Mouse (Mus musculus) yolk sac, embryonic 10.5 days (tissue): ENCODE measurements around the gene Pla2g2c.

Source experiments
- DNase-seq: peaks from one replicate; pipeline ENCODE4 v3.0.0-alpha.2; 2017; ENCODE audit warnings: low spot score

The Pla2g2c gene

DNA sequence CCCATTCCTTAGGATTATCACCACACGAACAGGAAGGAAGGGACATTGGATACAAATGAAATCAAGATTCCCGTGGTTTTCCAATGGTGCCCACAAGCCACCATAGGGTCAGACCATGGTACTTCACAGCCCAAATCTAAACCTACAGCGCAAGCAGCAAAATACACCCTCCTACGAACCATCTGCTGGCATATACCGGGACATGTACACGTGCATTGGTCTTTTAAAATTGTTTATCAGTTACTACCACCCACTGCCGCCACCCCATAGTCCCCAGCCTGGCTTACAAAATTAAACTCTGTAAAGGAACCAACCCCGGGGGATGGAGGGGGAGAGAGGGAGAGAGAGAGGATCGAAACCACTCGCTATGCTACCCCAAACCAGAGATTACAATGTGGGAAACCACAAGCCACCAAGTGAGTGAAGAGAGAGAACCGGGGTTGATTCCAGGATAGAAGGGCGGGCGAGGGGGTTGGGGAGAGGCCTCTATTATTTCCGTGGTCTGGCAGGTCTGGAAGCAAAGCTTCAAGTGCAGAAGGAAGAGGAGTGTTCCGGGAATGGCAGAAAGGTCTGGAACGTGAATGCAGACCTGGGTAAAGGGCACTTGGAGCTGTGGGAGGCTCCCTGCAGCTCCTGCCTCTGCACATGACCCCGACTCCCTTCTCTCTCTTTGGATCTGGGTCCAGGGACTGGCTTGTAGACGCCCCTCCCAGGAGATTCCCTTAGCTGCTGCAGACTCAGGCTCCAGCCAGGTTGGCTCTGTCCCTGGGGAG is at the start of gene Pla2g2c:
Pla2g2c (plus strand) TSS at position 439 of the 773 bp plus-strand sequence.
- no peak for DNase-seq

DNA sequence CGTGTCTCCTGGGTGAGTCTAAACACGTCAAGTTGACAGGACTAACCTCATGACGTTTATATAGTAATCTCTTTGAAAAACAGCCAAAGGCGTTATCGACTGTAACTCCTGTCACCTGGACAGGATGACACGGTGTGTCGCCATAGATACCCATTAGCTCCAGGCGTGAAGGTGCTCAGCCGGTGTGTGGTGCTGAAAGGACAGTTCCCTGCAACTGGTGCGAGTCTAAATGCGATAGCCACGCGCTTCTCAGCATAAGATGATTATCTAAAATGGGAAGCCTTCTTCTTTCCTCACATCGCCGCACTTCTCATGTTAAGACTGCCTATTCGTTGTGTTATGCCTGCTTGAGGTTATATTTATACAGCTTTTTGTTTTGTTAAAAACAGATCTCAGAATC is 48.1 kb upstream of the Pla2g2c start:
- peak; percentile 34 for DNase-seq

DNA sequence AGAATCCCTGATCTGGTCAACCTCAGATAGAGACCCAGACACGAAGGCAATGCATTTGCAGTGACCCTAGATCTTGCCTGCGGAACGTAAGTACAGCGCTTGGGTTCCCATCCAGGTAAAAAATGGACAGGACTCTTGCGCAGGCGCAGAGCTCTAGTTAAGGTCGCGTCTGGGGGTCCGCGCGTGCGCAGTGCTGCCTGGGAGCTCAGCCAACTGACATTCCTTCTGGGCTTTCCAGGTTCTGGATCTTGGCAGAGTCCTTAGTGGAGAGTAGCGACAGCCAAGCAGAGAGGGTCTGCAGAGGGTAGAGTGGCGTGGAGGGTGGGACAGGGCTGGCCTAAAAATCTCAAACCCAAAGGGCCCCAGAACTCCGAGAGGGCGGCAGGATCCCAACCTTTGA is 47.0 kb upstream of the Pla2g2c start:
- no peak for DNase-seq

DNA sequence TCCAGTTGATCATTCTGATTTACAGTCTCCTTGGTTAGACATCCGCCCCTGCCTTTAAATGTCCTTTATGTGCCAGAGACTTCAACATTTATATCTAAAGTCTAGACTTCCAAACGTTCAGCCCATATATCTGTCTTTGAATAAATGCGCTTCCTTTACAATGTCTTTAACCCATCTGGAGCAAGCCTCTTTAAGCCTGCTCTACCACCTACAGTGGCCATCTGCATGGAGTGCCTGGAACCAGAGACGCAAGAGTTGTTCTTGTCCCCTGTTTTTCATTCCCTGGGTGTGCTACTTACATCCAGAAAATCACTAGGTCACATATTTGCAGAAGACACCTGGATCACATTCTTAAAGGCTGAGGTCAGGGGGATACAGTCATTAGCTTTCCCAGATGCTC is 44.5 kb upstream of the Pla2g2c start:
- DNase-seq = no peak

DNA sequence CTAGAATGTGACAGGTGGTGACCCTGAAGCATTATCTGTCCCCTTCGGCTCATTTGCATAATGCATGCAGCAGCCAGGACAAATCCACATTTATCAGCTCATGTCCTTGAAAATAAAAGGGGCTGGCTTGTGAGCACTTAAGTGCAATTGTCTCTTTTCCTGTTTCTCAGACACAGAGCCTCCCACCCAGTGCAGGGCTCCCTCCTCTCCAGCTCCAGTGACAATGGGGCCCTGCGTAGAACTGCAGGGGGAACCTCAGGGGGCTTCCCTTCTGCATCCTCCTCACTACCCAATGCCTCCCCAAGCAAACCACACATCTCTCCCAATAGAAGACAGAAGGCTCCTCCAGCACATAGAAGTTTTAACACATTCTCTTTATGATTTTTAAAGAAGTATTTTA is 41.8 kb upstream of the Pla2g2c start:
- DNase-seq = no peak

DNA sequence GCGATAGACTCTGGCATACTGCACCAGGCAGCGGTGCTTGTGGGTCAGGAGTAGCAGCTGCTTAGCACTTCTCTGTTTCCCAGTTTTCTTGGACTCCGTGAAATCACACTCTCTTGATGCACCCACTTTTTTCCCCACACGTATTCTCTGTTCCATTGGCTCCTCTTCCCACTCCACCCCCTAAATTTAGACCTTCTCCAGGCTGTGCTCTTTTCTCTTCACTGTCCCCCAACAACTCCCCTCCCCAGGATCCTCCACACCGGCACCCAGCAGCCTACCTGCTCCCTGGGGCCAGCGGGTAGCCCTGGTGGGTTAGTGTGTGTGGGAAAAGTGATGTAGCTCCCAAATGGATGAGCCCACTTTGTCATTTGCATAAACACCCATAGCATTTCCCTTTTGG is 38.8 kb upstream of the Pla2g2c start:
- DNase-seq = no peak

DNA sequence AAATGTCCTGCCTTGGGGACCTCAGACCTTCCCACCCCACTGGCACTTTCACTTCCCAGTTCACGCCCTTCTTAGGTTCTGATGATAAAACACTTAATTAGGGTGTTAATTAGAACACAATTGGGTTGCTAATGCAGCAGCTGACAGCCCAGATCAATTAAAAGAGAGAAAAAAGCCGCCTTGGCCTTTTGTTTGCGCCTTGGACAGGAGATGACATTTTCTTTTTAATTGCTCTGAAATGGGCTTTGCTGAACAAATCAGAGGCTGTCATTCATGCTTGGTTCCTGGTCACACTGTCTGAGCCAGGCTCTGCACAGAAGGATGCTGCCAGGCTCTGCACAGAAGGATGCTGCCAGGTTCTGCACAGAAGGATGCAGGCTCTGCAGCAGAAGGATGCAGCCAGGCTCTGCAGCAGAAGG is 35.5 kb upstream of the Pla2g2c start:
- DNase-seq = no peak

DNA sequence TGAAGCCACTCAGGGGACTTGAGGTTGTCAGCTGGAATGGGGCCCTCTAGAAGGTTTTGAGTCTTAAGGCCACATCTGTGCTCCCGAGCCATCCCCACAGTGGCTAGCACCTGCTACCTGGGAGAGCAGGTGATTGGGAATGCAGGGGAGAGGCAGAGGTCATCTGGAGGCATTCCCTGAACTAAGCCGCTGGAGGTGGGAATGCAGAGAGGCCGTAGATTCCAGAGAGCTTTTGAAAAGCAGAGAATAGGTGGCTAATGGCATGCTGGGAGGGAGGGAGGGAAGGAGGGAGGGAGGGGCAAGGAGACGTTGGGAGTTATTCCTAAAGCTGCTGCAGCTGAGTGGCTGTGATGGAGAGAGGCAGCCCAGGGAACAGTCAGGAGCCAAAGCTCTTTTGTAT is 34.0 kb upstream of the Pla2g2c start:
- no peak for DNase-seq

DNA sequence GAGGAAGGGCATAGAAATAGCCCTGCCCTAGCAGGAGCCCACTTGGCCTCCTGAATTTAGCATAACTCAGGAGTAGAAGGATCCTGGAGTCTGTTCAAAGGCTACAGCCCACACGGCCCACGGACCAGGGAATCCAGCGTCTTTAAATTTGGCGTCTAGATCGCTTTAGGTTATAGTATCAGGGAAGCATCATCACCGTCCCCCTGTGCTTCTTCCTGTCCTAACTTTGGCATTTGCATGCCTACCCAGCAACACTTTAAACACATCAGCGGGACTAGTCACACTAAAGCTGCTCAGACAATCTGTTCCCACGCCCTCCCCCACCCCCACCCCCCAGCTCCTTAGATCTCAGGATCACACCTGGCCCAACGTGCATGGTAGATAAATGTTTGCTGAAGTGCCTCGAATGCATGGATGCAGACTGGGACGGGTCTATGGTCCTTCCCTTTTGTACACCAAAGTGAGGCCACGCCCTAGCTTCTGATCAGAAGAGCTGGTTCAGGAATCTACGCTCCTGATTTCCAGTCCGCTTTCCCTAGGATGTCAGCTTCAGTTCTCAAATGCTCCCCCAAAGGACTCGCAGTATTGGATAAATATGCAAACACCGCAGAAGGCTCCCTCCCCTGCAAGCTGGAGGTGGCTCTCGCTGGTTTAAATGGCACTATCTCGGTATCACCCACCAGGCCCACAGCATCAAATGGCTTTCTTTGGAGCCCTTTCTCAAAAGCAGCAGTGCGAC is 33.0 kb upstream of the Pla2g2c start:
- no peak for DNase-seq

DNA sequence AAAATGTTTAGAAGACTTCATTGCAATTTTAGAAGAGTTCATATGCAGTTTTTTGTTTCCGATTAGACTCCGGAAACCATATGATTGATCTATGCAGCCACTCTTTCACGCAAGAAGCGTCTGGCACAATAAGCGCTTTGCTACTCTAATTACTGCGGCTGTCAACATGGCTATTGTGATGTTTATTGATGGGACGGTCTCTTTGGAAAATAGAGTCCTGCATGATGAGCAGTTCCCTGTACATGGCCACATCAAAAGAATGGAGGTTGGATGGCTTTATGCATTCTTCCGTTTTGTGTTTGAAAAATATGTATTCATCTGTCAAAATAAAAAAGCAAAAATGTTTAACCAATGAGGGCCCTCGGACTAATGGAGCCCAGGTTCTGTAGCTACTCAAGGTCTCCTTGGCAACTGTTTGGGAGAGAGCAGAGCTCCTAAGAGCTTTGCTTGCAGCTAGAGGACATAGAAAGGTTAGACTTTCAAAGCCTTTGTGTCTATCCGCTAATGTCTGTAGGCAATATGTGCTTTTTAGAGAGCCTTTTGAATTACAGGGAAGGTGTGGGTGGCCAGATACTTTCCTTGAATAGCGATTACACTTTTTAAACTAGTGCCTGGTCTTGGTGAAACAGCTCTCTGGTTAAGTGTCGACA is 31.4 kb upstream of the Pla2g2c start:
- DNase-seq = no peak

DNA sequence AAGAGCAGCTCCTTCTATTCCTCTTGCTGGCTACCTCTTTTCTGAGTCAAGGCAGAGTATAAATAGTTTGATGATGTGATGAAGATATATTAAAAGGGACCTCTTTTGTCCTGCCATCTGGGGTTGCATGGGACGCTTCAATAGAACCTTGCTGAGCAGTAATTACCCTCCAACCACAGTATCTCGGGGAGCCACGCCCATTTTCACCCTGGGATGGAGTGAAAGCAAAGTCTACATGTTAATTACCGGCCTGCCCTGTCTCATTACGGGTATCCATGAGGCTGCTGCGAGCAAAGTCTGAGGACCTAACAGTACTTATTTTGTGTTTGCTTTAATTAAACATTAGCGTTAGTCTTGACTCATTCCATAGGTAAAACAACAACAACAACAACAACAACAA is 27.9 kb upstream of the Pla2g2c start:
- no peak for DNase-seq

DNA sequence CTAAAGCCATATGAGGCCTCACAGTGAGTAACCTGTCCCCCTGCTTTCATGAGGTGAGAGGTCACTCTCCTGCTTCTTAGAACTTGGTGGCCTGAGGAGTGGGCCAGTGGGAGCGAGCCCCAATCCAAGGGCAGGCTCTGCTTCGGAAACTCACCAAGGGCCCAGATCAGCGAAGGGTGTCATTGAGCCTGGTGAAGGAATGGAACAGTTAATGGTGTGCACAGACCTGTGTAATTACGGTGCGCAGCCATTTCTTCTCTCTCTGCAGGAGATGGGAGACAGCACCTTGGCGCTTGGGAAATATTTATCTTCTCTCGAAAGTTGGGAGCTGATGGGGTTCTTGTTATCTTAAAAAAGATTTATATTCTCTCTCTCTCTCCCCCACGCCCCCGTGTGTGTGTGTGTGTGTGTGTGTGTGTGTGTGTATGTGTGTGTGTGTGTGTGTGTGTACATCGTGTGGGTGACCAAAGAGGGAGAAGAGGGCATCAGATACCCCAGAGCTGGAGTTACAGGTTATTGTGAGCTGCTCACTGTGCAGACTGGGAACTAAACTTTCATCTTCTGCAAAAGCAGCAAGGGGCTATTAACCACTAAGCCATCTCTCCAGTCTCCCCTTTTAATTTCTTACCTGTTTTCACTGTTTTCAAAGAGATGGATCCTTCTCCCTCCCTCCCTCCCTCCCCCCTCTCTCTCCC is 27.3 kb upstream of the Pla2g2c start:
- DNase-seq = no peak

DNA sequence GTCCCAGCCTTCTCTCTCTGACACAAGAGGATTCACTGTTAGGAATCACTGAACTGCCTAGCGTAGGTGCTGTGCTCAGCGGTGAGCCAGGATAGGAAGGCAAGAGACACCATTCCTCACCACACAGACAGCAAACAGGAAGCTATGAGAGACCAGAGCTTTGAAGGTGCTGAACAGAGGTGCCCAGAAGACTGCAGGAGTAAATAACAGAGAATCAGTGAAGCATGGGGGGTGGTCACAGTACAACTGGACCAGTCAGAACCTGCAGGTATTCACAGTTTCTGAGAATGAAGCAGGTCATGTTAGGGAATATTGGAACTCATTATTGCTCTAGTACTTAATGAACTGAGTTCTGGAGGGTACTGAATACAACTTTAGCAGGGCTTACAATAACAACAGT is 26.3 kb upstream of the Pla2g2c start:
- no peak for DNase-seq

DNA sequence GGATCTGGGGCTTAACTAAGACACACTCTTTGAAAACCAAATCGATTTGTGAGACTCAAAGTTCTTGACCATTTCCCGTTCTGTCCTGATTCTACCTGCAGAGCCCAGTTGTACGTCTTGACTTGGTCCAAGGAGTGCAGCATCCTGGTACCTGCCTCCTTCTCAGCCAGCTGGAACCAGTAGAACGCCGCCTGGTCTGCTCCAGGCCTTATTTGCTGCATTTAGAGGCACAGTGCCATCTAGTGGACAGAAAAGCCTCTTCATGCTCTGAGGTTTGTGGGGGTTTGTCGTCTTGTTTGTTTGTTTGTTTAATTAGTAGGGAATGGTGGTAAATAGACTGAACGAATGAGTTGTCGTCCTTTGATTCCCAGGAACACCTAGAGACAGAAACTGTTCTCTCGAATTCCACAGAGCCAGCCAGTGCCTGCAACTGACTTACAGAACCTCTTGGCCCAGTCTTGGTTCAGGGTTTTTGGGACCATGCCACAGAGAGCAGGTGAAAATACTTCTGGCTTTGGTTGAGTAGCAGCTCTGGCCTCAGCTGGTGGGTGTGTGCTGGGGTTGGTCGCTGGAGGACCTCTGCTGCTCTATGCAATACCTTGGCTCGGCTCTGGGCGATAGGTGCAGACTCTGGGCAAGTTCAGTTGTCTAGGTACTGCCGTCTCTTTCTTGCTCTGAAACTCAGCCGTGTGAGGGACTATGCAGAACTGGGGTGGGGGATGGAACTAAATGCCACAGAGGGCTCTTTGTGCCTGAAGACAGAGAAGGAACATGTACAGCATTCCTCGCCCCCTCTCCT is 24.2 kb upstream of the Pla2g2c start:
- no peak for DNase-seq

DNA sequence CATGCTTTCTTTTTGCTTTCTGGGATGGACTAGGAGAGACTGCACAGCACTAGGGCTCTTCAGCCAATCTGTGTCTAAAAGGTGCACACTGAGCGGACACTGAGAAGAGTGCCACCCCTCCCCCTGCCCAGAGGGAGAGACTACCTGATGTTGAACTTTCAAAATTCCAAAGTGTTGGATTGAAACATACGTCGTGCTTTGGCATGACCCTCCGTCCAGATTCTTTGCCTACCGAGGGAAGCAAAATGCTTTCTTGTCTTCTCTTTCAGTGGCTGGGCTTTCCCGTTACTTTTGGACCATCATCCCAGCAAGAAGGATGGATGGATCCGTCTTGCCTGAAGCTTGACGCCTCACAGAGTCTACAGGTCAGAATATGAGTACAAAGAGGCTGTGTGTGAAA is 23.5 kb upstream of the Pla2g2c start:
- no peak for DNase-seq

DNA sequence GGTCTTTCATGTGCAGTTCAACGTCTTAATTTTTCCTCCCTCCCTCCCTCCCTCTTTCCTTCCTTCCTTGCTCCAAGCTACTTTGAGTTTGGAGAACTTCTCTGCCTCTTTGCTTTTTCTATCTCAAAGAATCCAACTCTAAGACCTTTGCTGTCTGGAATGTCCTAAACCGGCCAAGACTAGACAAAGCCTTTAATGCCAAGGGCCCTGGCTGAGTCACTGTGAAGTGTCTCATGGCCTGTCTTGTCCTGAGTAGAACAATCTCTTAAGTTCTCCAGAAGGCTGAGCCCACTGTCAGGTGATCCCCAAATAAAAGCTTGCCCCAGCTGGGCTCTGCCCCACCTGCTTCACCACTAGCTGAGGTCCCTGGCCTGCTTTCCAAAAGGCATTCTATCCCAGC is 22.6 kb upstream of the Pla2g2c start:
- DNase-seq = no peak

DNA sequence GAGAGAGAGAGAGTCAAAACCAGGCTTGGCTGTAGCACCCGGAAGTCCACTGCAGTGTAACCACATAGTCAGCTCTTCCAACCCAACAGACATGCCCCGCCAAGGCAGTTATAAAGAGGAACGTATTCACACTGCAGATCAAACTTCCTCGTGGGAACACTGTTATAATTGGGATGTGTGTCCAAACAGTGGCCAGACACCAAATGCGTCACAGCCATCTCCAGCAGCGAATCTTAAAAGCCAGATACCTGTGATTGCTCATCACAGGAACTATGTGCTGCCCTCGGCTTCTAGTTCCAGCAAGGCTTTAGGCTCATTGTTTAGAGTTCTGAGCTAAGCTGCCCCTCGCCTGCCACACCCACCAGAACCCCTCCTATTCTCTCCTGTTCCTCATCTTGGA is 22.1 kb upstream of the Pla2g2c start:
- DNase-seq = no peak

DNA sequence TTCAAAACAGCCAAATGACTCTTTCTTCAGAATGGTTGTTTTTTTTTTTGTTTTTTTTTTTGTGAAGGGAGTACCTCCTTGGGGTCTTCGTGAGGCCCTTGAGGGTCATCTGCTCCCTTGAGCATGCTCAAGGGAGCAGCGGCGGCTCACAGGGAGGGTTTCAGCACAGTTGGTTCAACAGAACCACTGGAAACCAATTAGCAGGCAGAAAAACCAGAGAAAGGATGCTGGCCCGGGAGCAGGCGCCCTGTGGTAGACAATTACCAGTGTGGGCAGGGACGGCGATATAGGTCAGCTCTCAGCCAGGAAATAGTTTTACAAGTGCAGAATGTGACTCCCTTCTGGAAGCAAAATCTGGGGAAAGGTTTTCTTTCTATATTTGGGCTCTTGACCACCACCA is 21.0 kb upstream of the Pla2g2c start:
- no peak for DNase-seq

DNA sequence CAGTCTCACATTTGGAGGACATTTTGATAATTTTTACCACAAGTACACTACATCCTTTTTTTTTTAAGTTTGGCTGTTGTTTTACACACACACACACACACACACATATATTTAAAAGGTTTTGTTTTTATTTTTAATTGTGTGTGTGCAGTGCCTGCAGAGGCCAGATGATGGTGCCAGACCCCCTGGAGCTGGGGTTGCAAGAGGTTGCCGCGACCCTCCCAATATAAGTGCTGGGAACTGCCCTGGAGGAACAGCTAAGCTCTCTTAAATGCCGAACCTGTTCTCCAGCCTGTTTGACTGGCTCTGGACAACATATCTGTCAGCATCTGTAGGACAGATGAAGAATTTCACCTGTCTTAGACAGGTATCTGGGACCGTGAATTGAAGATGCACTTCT is 20.4 kb upstream of the Pla2g2c start:
- no peak for DNase-seq

DNA sequence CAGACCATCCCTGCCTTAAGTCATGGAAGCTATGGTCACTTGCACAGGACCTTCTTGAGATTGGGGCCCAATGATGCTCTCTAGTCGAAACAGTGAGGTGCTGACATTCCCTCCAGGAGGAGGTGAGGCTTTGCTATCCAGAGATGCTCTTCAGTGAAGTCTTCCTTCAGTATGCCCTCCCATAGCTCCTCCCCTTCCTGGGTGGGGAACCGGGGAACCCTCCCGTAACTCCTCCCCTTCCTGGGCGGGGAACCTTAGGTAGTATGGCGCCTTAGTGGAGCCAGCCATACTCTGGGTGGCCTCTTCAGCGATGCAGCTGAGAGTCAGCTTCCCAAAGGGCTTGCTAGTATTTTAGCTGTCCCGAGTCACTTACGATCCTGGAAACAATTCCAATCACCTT is 18.0 kb upstream of the Pla2g2c start:
- DNase-seq = no peak

DNA sequence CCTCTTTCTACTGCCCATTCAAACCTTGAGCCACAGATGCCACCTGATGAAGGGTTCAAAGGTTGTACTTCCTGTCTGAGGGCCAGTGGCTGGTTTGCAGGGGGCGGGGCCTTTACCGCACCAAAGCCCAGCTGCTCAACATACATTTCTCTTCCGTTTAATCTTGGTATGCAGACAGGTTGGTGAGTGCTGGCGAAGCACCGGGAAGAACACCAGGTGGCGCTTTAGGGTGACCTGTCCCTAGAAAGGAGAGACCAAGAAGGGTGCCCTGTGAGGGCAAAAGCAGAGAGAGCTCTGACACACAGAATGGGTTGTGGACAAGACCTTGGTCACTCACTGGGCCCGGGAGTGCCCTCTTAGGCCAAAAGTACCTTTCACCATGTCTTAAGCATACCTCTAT is 16.0 kb upstream of the Pla2g2c start:
- peak; percentile 46 for DNase-seq

DNA sequence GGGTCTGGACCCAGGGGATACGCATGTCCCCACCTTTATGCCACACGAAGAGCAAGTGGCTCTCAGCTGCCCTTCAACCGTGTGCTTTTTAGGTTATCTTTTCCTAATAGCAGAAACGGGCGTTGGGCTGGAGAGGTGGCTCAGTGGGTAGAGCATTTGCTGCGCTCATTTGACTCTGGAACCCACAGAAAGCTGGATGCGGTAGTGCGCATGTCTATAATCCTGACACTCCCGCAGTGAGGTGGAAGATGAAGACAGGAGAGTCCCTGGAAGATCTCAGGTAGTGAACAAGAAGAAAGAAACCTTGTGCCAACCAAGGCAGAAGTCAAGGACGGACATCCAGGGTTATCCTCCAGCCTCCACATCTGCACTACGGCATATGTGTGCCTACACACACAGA is 15.3 kb upstream of the Pla2g2c start:
- no peak for DNase-seq
